Mouse (Mus musculus) cortical plate, adult 2 months (tissue): ENCODE results near the gene Pagr1b.

Experiments used
- CTCF ChIP-seq: fragments of 200-500 bp; IDR thresholded peaks from 2 replicates; pipeline ENCODE4 v1.5.1; 2011; ENCODE audit warnings: mild to moderate bottlenecking, control low read depth, low read length; ENCODE audit not compliant: insufficient read depth; ENCODE audit errors: extremely low read depth
- POLR2A ChIP-seq: fragments of 200-500 bp; IDR thresholded peaks from 2 replicates; pipeline ENCODE4 v1.6.1; 2011; ENCODE audit warnings: mild to moderate bottlenecking, low read length, control low read depth; ENCODE audit not compliant: insufficient read depth; ENCODE audit errors: extremely low read depth

GRCm38 (mm10) chr7:126975950-126976866 is 40.1 kb downstream of the Pagr1b start, which contains the start of gene Cdiptos:
- TF ChIP-seq POLR2A (0 out of 2 replicates have a peak, but pooled peaks have one; percentile 18), CTCF (peak; percentile 92)
